Mouse (Mus musculus) stomach, embryonic 15.5 days (tissue): ENCODE results near the gene Kmt2d. TPM values are rescaled to one million over a fixed set of nuclear protein-coding genes. Genes with fewer than 3 reads are reported as not detected.

Experiments used
- ATAC-seq: fragments of 200-750 bp; cut with Nextera tagmentation; 2 replicates; pipeline ENCODE4 v1.8.0; 2017; ENCODE audit warnings: low read depth, moderate number of reproducible peaks, moderate TSS enrichment; ENCODE audit not compliant: insufficient read depth, low FRiP score
- H3K27ac ChIP-seq: fragments of 300-500 bp; sonication (generic); 2 replicates; pipeline ENCODE4 v1.5.1; 2015; ENCODE audit warnings: mild to moderate bottlenecking, inconsistent platforms
- H3K27me3 ChIP-seq: fragments of 300-500 bp; sonication (generic); replicated peaks from 2 replicates; pipeline ENCODE4 v1.6.1; 2015; ENCODE audit warnings: inconsistent platforms
- H3K36me3 ChIP-seq: fragments of 300-500 bp; sonication (generic); 2 replicates; pipeline ENCODE4 v1.6.1; 2015; ENCODE audit warnings: inconsistent platforms
- H3K4me1 ChIP-seq: fragments of 300-500 bp; sonication (generic); 2 replicates; pipeline ENCODE4 v1.6.1; 2015; ENCODE audit warnings: inconsistent platforms
- H3K4me2 ChIP-seq: fragments of 300-500 bp; sonication (generic); 2 replicates; pipeline ENCODE4 v1.6.1; 2015; ENCODE audit warnings: mild to moderate bottlenecking, inconsistent platforms
- H3K4me3 ChIP-seq: fragments of 300-500 bp; sonication (generic); replicated peaks from 2 replicates; pipeline ENCODE4 v1.5.1; 2015; ENCODE audit warnings: inconsistent platforms
- H3K9ac ChIP-seq: fragments of 300-500 bp; sonication (generic); 2 replicates; pipeline ENCODE4 v1.6.1; 2015; ENCODE audit warnings: inconsistent platforms
- H3K9me3 ChIP-seq: fragments of 300-500 bp; sonication (generic); 2 replicates; pipeline ENCODE4 v1.6.1; 2016; ENCODE audit warnings: inconsistent platforms
- WGBS: fragments of 180-500 bp; shearing (Covaris S2); methylation state at CpG from one replicate; pipeline ENCODE4 v1.1.7; 2015; 5-methylcytosine and 5-hydroxymethylcytosine counted together
- polyA plus RNA-seq: library from polyadenylated mRNA; unstranded; fragments of >200 nt; fragmentation: Nextera tagmentation; extraction: Ambion mirVana; gene quantifications from 2 replicates; pipeline ENCODE4 v1.2.1, GENCODE M21; 2015

Kmt2d gene
- polyA plus RNA-seq, 1 experiment from 2014 or later = 10.6 TPM

DNA sequence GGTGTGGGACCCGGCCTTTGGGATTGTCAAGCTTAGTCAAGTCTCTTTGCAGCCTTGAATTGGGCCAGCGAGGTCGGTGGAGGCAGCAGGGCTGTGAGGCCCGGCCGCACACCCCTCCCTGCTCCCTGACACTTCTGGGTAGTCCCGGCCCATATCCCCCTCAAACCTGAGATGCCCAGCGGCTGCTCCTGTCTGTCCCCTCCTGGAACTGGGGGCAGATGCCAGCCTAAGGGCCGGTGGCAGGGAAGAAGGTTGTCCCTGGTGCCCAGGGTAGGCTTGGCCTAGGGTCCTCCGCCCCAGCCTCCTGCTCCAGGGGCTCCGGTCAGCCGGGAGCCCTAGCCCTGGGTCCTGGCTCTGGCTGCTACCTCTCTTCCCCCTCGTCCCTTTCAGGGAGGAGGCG lies 36.9 kb downstream of the Kmt2d start:
- Histone ChIP-seq H3K4me2 (no peak overlapping the region), H3K4me3 (no peak overlapping the region), H3K4me1 (peaks cover 11% of the 10 kb centered on the region), H3K9ac (no peak overlapping the region), H3K27me3 (no peaks in the 10 kb centered on the region), H3K36me3 (peaks cover 53% of the 10 kb centered on the region), H3K27ac (no peak overlapping the region), H3K9me3 (no peaks in the 10 kb centered on the region)
- no peak for ATAC-seq
- WGBS = 87% methylated on average over 13 of the region's 13 CpGs

DNA sequence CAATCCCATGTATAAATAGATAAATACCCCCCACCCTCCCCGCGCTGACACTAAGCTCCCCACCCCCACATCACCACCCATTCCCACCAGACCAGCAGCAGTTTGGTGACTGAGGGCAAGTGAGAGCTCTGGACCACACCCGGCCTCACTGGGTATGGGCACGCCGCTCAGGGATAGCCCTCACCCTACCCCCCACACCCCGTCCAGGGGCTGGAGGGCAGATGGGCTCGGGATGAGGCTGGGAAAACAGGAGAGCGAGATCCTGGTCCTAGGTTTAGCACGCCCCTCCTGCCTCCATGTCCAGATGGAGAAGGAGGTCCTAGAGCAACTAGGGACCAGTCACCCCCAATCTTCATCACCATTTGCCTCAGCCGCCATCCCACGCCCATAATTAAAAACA lies 37.7 kb downstream of the Kmt2d start:
- Histone ChIP-seq H3K9me3 (no peaks in the 10 kb centered on the region), H3K27ac (no peak overlapping the region), H3K4me1 (peaks cover 14% of the 10 kb centered on the region), H3K9ac (no peak overlapping the region), H3K36me3 (peaks cover 48% of the 10 kb centered on the region), H3K4me2 (no peak overlapping the region), H3K4me3 (no peak overlapping the region), H3K27me3 (no peaks in the 10 kb centered on the region)
- WGBS = 85% methylated on average over 11 of the region's 11 CpGs
- ATAC-seq = no peak

DNA sequence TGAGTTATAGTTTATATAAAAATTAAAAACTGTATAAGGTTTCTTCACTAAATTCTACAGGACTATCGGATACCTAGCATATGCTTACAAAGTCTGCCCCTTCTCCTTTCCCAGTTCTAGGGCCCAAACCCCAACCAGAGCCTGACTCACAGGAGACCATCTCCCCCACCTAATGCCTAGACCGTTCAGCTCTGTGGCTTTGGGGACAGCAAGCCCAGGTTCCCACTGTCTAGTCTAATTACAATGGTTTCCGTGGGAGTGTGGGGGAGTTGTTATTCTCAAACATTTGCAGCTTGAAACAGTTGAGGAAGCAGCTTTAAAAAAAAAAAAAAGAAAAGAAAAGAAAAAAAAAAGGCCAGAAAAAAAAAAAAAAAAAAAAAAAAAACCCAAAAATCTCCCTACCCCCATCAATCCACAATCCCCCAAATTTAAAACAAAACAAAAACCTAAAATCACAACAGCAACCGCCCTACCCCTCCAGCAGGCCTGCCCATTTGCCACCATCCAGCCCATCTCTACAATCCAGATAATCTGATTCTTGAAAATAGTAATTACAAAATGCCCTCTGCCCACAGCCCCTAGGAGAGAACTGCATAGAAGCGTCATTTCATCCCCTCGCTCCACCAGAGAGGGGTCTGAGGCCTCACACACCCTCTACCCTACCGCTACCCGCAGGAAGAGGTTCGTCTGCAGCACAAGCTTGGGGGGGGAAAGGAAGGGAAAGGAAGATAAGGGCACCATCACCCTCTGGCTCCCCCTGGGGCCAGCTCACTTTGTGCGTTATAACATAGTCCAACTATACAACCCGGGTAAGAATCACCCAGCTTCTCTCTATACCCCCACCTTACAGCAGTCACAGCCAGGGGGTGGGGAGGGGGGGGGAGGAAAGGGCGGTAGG lies 38.6 kb downstream of the Kmt2d start:
- Histone ChIP-seq H3K9ac (no peak overlapping the region), H3K4me3 (no peak overlapping the region), H3K36me3 (peaks cover 44% of the 10 kb centered on the region), H3K4me1 (peaks cover 14% of the 10 kb centered on the region), H3K4me2 (peak overlapping the region; percentile 52; the same call in 1 of the 2 replicates), H3K27ac (peak overlapping the region; percentile 96; the same call in 1 of the 2 replicates), H3K27me3 (no peaks in the 10 kb centered on the region), H3K9me3 (no peaks in the 10 kb centered on the region)
- WGBS = 53% methylated on average over 12 of the region's 12 CpGs
- no peak for ATAC-seq

DNA sequence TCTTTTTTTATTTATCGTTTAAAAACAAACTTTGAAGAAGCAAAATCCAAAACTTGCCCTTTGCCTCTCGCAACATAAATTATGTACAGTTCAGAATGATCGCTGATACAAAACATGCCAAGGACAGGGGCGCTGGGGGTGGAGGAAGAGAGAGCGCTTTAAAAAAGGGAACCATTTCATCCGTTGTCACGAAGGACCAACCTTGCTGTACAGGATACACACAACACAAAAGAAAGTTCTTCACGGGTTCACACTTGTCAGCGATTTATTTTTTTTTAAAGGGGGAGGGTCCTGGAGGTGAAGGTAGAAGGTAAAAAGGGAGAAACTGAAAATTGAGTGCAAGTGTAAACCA lies 39.3 kb downstream of the Kmt2d start:
- H3K36me3 ChIP-seq = peaks cover 36% of the 10 kb centered on the region
- peak overlapping the region; percentile 52 for H3K4me2 ChIP-seq
- peak overlapping the region; percentile 72 for H3K4me3 ChIP-seq
- peak overlapping the region; percentile 96 for H3K27ac ChIP-seq
- H3K4me1 ChIP-seq = peaks cover 14% of the 10 kb centered on the region
- no peaks in the 10 kb centered on the region for H3K9me3 ChIP-seq
- ATAC-seq = no peak
- H3K9ac ChIP-seq = no peak overlapping the region
- no peaks in the 10 kb centered on the region for H3K27me3 ChIP-seq
- WGBS = 13% methylated on average over 9 of the region's 9 CpGs

DNA sequence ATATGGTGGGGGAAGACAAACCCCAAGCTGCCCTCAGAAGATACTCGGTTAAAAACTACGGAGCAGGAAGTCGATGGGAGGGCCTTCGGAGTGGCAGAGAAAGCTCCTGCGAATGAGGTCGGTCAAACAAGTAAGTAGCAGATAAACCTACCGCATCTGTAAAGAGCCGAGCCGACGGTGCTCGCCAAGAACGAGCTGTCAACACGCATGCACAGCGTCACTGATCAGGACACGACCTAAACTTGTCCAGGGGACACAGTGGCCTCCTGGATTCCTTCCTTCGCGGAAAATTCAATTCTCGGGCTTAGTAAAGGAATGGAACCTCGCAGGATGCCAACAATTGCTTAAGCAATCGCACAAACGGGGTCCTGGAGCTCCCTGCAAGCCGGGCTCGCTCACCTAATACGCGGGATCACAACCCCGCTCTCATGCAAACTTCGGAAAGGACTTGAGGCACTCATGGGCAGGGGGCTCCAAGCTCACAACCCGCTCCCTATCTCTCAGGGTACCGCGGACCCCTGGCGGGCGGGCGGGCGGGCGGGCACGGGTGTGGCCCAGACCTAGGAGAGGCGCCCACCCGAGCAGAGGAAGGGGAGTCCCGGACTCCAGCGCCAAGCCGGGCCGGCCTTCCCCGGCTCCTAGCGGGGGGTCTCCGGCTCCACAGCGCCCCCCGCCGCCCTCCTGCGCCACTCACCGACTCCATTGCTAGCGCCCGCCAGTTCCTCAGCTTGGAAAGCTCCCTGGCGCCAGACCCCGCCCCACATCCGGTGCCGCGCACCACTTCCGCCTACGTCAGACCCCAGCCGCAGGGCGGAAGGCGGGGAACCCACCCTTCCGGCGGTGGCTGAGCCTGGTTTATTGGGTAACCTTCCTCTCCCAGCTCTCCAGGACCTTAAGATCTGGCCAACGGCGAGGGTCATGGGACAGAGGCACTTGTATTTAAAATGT lies 40.0 kb downstream of the Kmt2d start, which contains the start of gene Prkag1:
Prkag1 (minus strand) TSS at position 786 of the 948 bp plus-strand sequence.
- Histone ChIP-seq H3K4me1 (peaks cover 14% of the 10 kb centered on the region), H3K36me3 (peaks cover 30% of the 10 kb centered on the region), H3K4me2 (peak within 1 kb of the TSS; percentile 52), H3K9ac (peak within 1 kb of the TSS; percentile 61), H3K4me3 (peak within 1 kb of the TSS; percentile 72), H3K9me3 (no peaks in the 10 kb centered on the region), H3K27ac (peak within 1 kb of the TSS; percentile 96), H3K27me3 (no peaks in the 10 kb centered on the region)
- peak; percentile 94 for ATAC-seq
- WGBS = under 1% methylated on average over 54 of the region's 66 CpGs

DNA sequence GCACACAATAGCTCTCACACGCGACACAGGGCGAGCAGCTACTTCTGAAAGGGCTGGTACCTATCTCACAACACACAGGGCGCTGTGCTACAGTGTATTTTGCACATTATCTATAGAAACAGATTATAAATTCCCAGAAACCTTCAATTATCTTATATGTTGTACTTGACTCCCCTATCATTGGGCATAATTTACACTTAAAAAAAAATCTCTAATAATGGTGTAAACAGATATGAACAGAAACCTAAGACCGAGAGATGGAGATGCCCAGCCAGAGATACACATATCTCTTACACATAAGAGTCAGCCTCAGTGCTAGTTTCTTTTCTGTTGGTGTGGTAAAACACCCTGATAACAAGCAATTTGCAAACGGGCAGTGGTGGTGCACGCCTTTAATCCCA lies 43.4 kb downstream of the Kmt2d start:
- Histone ChIP-seq H3K27ac (no peak overlapping the region), H3K4me1 (peaks cover 14% of the 10 kb centered on the region), H3K27me3 (no peaks in the 10 kb centered on the region), H3K4me3 (no peak overlapping the region), H3K9ac (no peak overlapping the region), H3K36me3 (peaks cover 16% of the 10 kb centered on the region; the same call in 1 of the 2 replicates), H3K4me2 (no peak overlapping the region), H3K9me3 (no peaks in the 10 kb centered on the region)
- 85% methylated on average over 7 of the region's 7 CpGs for WGBS
- no peak for ATAC-seq

DNA sequence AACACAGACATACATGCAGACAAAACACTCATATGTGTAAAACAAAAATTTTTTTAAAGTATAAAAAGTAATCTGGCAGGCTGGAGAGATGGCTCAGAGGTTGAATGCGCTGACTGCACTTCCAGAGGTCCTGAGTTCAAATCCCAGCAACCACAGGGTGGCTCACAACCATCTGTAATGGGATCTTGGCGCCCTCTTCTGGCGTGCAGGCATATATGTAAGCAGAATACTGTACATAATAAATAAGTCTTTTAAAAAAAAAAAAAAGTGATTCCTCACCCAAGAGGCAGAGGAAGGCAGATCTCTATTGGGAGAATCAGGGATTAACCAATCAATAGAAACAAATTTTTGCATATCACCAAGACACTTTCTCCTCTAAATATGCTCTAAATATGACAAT lies 47.6 kb downstream of the Kmt2d start:
- no peaks in the 10 kb centered on the region for H3K27me3 ChIP-seq
- no peak overlapping the region for H3K27ac ChIP-seq
- WGBS = 65% methylated on average over 3 of the region's 3 CpGs
- H3K4me3 ChIP-seq = no peak overlapping the region
- H3K36me3 ChIP-seq = peaks cover 22% of the 10 kb centered on the region
- no peaks in the 10 kb centered on the region for H3K9me3 ChIP-seq
- H3K4me2 ChIP-seq = no peak overlapping the region
- no peak for ATAC-seq
- no peaks in the 10 kb centered on the region for H3K4me1 ChIP-seq
- H3K9ac ChIP-seq = no peak overlapping the region

DNA sequence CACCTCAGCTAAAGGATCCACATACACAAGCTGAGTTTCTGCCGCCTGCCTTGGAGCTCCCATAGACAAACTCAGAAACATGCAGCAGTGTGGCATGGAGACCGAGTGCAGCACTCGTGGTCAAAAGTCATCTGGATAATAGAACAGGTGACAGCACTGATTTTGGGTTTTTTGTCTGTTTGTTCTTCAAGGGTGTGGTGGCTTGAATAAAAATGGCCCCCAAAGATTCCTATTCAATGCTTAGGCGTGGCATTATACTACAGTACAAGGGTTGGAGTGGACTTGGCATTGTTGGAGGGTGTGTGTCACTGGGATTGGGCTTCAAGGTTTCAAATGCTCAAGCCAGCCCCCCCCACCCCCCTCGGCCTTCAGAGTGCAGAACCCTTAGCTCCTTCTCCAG lies 48.9 kb downstream of the Kmt2d start:
- peaks cover 23% of the 10 kb centered on the region for H3K36me3 ChIP-seq
- no peak overlapping the region for H3K4me2 ChIP-seq
- H3K9me3 ChIP-seq = no peaks in the 10 kb centered on the region
- no peak overlapping the region for H3K27ac ChIP-seq
- no peaks in the 10 kb centered on the region for H3K4me1 ChIP-seq
- H3K27me3 ChIP-seq = no peaks in the 10 kb centered on the region
- H3K4me3 ChIP-seq = no peak overlapping the region
- H3K9ac ChIP-seq = no peak overlapping the region
- 83% methylated on average over 5 of the region's 5 CpGs for WGBS
- no peak for ATAC-seq

DNA sequence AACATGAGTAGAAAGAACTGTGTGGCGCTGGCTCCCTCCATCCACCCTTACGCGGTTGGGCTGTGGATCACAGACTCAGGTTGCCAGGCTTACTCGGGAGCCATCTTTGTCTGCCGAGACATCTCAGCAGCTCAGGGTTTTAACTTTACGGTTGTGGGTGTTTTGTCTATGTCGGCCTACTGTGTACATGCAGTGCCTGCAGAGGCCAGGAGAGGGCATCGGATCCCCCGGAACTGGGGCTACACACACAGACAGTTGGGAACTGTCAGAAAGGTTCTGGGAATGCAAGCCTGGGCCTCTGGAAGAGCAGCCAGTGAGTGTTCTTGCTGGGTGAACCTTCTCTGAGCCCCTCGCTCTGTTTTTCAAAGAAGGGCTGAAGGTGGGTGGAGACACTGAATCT lies 49.6 kb downstream of the Kmt2d start:
- H3K4me2 ChIP-seq = no peak overlapping the region
- H3K27me3 ChIP-seq = no peaks in the 10 kb centered on the region
- no peak overlapping the region for H3K9ac ChIP-seq
- no peak overlapping the region for H3K27ac ChIP-seq
- H3K4me3 ChIP-seq = no peak overlapping the region
- H3K4me1 ChIP-seq = no peaks in the 10 kb centered on the region
- 43% methylated on average over 10 of the region's 10 CpGs for WGBS
- H3K36me3 ChIP-seq = peaks cover 28% of the 10 kb centered on the region
- no peaks in the 10 kb centered on the region for H3K9me3 ChIP-seq
- no peak for ATAC-seq

DNA sequence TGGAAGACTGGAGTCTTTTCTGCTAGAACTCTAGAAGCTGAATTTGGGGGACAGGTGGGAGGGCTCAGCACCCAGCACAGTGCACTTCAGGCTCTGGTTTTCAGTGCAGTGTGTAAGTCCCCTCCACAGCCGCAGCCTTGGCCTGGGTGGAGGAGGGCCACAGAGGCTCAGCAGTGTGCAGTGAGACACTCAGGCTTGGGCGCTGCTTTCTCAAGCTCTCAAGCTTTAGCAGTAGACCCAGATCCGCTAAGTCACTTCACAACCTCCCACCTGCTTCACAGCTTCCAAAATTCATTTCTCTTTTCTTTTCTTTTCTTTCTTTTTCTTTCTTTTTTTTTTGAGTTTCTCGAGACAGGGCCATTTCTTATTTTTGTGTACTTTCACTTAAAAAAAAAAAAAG lies 50.1 kb downstream of the Kmt2d start:
- Histone ChIP-seq H3K4me1 (no peaks in the 10 kb centered on the region), H3K36me3 (peaks cover 28% of the 10 kb centered on the region), H3K27ac (no peak overlapping the region), H3K4me2 (no peak overlapping the region), H3K9ac (no peak overlapping the region), H3K27me3 (no peaks in the 10 kb centered on the region), H3K4me3 (no peak overlapping the region), H3K9me3 (no peaks in the 10 kb centered on the region)
- ATAC-seq = no peak
- WGBS = 96% methylated on average over 4 of the region's 4 CpGs

DNA sequence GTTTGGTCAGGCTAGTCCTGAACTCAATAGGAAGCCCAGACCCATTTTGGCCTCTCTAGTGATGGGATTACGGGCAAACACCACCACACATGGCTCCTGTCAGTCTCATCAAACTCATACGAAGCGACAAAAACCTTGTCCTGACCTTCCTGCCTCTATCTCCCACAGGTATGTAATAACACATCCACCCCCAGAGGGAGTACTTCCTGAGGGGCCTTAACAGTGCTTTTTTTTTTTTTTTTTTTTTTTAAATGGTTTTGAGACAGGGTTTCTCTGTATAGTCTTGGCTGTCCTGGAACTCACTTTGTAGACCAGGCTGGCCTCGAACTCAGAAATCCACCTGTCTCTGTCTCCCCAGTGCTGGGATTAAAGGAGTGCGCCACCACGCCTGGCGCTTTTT lies 52.8 kb downstream of the Kmt2d start:
- no peaks in the 10 kb centered on the region for H3K4me1 ChIP-seq
- no peak overlapping the region for H3K9ac ChIP-seq
- no peak overlapping the region for H3K4me3 ChIP-seq
- 88% methylated on average over 7 of the region's 7 CpGs for WGBS
- H3K27me3 ChIP-seq = no peaks in the 10 kb centered on the region
- no peak overlapping the region for H3K27ac ChIP-seq
- H3K4me2 ChIP-seq = no peak overlapping the region
- no peaks in the 10 kb centered on the region for H3K9me3 ChIP-seq
- peaks cover 33% of the 10 kb centered on the region for H3K36me3 ChIP-seq
- no peak for ATAC-seq
